Mouse (Mus musculus) c-Kit-positive CD71-negative TER-119-negative erythroid progenitor cells, embryonic 14.5 days (primary cell): ENCODE data around the gene Gjd3.
"Not testable (repeated sequence)": the region's sequence is repeated elsewhere in the genome, so short reads cannot be mapped to it uniquely, and the experiment has no call there.

Experiments
- DNase-seq: peaks from one replicate; pipeline ENCODE4 v3.0.0-alpha.2; 2013; ENCODE audit warnings: low read depth

Gjd3 gene

DNA sequence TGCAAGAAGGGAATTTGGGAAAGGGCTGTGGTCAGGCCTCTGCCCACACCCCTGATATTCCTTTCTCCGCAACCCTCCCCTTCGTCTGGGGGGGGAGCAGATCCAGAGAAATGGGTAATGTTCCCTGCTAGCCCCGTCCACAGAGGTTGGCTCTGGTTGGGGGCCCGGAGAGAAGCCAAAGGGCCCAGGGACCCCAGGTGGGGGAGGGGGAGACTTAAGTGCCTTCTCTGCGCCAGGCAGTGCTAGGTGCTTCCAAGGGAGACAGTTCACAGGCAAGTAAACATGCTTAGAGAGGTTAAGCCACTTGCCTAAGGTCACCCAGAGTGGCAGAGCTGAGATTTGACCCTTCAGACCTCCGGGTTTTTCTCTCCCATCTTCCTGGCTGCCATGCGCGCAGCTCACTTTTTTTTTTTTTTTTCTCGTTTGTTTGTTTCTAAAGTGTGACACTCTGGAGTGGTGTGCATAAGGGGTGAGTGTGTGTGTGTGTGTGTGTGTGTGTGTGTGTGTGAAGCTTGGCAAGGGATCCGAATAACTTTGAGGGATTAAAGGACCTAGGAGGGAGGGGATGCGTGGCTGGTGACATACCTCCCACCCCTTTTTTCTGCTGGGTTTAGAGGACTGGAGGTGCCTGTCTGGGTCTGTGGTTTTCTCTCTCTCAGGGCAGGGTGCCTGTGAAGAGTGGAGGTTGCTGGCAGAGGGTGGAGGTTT, 37.8 kb downstream of the Gjd3 start:
- DNase-seq, result no peak

DNA sequence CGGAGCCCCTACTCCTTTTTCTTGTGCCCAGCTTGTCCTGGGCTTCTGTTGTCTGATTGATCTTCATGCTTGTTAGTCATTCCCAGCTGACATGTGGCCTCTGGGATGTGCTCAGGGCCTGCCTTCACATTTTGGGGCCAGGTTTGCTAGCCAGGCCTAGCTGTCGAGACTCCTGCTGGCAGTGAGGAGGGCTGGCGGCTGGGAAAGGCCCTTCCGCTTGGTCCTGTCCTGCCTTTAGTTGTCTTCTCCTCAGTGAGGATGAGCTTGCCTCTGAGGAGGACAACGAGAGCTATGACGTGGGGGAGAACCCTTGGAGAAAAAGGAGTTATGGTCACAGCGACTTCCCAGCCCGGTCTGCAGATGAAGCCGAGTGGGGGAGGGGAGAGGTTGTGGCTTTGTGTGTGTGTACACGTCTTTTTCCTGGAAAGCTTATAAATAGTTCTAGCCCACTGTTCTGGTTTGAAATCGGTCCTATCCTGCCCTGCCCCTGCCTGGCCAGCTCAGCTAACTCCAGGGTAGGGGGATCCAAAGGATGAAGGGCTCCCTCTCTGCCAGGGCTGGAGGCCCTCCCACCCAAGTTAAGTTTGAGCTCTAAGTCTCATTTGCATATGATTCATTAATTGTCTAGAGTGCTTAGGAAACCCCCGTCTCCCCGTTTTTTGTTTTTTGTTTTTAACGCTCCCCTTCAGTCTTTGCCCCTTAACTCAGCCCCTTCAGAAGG, 38.9 kb downstream of the Gjd3 start:
- DNase-seq, result no peak

DNA sequence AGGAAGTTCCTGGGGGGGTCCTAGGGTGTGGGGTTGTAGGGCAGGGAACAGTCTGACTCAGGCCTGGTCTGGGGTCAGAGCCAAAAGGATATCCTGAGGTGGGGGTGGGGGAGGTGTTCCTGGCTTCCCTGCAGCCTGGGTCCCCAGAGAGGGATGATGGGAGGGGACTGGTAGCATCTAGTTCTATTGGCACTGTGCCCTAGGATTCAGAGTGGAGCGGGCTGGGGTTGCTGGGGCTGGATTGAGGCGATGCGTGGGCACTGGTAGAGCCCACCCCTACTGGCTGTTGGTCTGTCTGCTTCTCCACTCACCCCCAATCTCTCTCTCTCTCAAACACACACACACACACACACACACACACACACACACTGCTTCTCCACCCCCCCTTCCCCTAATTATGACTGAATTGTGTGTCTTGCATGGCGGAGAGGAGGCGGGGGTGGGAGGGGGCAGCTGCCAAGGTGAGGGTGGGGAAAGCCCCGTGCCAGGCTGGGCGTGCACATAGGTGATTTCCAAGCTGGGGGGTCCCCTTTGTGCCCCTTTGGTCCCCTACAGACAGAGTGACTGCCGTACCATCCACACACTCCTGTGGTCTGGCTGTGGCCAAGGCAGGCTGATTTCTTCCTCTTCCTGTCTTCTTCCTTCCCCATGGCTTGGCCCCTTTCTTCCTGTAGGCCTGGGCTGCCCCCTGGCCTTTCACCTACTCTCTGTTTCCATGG, 39.7 kb downstream of the Gjd3 start:
- DNase-seq, result no peak

DNA sequence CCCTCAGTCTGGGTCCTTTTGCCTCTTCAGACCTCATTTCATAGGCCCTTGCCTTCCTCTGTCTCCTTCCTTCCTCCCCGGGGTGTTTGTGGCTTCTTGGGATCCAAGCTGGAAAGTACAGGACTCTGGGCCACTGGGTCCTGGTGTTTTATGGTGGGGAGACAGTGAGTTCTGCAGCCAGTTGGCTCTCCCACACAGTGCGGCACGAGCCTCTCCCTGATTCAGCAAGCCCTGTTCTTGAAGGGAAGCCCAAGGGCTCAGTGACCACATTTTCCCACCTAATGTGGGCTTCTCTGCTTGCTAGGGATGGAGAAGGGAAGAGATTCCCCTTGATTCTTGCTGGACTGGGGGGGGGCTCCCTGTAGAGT, 40.3 kb downstream of the Gjd3 start:
- DNase-seq, result no peak

DNA sequence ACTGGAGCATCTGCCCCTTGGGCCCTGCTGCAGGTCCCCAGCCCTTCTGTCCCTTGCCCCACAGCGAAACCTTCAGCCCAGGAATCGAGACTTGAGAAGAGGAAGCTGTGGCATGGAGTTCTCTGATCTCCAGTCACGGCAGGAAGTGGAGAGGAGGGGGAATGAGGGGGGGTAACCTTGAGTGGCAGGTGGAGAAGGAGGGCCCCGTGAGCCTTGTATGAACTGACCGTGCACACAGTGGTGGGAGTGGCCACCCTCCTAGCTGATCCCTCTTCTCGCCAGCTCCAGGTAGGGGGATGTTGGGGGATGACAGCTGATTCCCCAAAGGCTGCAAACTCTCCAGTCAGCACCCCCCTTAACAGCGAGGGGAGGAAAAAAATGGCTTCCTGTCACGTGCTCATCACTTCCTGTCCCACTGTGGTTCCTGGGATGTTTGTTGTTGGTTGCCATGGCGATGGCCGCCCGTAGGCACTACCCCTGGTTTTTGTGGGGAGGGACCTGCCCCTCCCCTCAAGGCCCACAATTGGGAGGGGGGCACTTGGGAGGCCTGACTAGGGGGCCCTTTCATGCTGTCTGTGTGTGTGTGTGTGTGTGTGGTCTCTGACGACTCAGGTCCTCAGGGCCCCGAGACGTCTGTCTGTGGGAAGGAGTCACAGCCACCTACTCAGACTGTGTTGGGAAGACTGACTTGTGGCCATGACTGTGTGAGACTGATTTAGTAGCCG, 40.8 kb downstream of the Gjd3 start:
- peak; percentile 90 for DNase-seq

DNA sequence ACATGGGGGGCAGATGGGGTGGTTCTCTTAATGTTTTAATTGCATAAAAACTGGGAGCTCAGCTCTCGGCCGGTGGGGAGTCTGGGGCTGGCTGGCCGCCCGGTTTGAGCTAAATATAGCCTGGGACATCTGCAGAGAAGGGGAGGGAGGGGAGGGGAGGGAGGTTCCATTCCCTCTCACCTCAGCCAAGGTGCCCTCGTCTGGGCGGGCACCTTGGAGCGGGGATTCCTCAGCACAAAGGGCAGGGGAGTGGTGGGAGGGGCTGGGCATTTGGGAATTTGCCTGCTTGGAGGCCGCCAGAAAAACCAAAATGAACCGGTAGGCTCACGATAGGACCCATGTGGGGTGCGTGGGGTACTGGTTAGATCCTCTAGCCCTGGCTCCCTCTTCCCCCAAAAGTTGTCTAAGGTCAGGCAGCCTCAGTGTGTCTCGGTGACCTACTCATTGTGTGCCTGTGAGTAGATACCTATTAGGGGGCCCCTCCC, 41.4 kb downstream of the Gjd3 start:
- no peak for DNase-seq

DNA sequence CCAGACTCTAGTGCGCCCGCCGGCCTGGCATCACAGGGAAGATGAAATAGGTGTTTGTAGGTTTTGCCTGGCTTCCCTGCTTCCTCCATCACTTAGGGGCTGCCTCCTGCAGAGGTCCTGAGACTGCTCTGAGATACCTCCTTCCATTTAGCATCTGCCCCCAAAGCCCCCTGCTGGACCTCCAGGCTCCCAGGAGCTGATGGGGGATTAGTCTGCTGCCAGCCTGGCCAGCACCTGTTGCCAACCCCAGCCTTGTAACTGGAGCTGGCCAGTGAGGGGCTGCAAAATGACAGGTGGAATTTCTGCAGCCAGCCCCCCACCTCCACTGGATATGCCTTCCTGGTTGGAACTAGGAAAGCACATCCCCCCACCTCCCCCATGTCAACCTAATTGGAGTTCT, 42.0 kb downstream of the Gjd3 start:
- no peak for DNase-seq

DNA sequence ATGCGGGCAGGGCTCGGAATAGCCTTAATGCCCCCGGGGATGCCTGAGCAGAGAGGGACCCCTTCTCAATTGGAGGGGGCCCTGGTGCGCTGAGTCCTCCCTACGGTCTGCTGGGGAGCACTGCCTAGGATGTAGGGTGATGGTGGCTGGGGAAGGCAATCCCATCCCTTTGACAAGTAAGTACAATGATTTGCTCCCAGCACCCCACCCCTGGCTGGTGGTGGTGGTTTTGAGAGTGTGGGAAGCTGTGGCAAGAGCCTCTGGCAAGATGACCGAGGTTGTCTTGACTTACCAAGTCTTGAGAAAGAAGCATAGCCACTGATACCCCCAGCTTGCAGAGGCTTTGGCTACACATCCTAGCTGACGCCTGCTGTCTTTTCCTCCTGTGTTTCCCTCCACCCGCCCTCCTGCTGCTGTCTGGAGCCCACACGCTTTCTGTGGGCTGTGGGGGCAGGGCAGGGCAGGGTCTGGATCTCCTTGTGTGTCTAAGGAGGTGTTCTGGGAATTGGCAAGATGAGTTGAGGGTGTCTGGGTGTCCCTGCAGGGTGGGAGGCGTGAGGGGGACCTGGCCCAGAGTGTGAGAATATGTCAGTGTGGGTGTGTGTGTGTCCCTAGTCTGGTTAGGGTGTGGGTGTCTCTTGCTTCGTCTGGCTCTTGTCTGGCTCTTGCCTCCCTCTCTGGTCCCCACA, 42.7 kb downstream of the Gjd3 start:
- DNase-seq, result no peak

DNA sequence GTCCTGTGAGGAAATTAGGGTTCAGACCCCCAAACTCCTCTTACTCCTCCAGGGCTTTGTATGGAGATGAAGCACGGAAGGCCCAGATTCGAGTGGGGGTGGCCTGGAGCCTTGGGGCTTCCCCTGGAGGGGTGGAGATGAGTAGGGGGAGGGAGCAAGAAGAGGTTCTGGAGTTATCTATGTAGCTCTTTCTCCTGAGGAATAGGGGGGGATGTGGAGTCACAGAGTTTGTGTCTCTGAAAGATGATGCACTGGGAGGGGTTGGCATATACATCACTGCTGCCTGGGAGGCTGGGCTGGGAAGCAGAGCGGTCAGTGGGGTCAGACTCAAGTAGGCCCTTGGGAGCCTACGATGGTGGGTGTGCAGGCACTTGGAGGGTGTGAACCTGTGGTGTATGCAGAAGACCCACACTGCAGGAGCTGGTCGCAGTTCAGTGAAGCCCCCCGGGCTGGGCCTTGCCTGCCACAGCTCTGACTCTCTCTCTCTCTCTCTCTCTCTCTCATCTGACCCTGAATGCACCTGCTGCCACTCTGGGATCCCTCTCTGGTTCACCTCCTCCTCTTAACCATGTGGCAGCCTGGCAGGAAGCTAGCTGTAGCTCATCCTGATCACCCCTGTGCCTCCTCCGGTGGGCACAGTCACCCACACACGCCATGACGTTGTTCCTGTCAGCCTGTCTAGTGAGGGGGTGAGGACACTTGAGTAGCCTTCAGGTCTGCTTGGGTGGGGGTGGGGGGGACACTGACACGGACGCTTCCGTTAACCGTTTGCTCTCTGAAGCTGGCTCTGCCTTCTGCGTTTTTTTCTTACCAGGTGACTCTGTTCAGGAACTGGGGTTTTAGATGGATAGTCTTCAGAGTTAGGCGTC, 43.5 kb downstream of the Gjd3 start:
- DNase-seq, result no peak

DNA sequence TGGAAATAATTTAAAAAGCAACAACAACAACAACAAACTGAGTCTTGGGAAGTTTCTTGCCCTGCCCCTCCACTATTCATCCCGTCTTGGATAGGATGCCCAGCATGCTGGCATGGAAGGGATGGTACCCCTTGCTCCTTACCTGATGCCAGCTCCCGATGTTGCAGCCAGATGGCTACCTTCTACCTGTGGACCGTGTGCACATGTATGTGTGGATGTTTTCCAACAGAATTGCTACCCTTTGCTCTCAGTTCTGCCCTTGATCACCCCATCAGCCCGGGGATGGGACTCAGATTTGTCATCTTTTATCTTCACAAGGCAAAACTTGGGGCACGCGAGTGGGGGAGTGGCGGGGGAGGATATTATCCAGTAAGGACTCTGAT, 44.1 kb downstream of the Gjd3 start:
- DNase-seq, result no peak

DNA sequence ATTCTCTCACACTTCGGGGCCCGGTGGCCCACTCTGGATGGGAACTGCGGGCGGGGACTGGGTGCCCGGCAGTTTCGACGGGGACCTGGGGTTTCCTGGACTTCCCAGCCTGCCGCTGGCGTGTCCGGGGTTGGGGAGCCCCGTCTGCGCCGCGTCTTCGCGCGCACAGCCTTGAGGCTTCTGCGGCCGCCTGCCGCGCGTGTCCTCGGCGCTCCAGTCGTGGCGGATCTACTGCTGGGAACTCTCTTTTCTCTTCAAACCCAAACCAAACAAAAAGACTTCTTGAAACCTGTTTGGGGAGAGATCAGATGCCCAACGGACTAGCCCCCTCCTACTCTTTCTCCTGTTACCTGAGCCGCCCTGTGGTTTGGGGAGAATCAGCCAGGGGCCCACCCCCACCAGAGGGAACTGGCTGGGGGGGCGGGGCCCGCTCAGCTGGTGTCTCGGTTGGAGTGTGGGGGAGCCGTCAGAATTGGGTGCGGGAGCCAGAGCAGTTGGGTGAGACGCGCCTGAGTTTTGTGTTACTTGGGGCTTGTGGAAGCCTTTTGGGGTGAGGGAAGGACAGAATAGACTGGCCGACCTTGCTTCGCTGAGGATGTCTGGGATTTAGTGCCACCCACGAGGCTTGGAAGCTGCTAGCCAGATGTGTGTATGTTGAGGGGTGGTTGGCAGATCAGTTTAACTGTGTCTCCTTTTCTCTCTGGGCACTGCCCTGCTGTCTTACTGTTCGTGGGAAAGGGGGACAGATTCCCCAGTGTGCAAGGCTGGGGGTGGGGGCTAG, 44.7 kb downstream of the Gjd3 start:
- DNase-seq, result no peak

DNA sequence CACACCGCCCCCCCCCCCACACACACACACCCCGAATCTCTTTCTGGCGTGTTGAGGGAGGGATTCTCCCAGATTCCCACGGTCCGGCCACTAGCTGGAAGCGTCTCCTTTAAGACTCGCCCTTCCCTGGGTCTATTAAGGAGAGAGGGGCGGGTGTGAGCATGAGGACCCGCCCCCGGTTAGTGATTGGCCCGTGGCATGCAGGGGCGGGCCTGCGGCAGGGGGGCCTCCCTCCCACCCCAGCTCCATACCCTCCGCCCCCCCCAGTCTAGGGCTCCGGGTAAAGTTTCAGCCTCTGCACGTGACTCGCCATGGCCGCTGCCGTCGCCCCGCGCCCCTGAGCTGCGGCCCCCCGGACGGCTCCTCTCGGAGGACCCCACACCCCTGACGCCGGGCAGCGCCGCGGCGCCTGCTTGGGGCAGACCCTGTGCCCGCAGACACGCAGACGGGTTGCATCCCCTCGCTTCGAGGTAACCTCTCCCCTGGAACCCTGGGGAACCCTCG, 45.4 kb downstream of the Gjd3 start:
- DNase-seq, result no peak

DNA sequence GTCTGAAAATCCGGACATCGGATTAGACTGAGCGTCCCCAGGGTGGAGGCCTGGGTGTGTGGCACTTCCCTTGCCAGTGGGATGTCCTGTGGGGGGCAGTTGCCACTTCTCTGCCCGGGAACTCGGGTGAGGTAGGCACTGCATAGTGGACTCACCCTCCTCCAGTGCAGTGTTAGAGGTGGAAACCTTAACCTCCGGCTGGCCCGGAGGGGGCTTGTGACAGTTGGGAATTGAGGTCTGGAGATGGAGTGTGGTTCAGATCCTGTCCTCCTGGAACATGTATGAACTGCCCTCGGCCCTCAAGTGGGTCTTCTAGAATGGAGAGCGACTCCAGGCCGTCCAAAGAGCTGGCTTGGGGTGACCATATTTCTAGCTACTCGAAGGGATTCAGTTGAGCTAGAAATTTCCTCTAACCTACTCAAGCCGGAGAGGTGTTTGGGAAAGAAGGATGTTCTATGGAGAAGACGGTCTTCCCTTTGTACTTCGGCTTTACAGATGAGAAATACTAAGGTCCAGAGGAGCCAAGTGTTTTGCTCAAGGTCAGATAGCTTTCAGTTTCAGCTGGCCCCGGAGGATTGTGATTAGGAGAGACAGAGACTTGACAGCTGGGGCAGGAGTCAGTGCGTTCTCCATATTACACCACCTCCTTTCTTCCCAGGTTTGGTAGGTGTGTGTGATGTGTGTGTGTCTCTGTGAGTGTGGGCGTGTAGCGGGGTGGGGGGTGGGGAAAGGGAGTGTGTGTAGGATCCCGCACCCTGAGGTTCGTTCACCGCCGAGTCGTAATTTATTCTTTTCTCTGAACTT, 46.0 kb downstream of the Gjd3 start:
- DNase-seq, result no peak

DNA sequence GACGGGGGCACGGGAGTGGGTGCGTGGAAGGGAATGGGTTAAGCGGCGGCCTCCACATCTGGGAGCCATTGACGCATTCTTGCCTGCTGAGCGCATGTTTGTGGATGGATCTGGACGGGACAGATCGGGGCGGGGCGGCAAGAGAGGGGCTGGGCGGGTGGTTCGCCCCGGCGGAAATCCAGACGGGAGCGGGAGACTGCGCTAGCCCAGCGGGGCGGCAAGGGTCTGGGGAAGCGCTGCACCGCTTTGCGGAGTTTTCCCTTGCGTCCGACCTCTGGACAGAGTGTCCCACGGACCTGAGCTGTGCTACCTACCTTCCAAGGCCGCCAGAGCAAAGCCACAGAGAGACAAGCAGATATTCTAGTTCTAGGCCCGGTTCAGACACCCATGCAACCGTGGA, 46.6 kb downstream of the Gjd3 start:
- DNase-seq, result no peak

DNA sequence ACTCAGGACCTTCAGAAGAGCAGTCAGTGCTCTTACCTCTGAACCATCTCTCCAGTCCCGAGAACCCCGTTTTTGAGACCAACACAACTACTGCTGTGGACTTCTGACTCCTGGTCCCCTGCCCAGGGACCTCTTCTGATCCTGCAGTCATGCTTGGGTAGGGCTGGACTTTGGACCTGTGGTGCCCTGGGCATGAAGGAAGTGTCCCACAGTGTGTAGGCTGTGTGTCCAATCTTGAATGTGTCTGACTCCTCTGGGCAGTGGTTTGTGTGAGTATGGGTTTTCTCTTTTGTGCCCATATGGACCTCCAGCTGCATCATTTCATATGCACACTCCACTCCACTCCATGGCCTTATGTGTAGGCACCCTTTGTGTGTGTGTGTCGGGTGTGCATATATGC, 47.7 kb downstream of the Gjd3 start:
- DNase-seq, result no peak

DNA sequence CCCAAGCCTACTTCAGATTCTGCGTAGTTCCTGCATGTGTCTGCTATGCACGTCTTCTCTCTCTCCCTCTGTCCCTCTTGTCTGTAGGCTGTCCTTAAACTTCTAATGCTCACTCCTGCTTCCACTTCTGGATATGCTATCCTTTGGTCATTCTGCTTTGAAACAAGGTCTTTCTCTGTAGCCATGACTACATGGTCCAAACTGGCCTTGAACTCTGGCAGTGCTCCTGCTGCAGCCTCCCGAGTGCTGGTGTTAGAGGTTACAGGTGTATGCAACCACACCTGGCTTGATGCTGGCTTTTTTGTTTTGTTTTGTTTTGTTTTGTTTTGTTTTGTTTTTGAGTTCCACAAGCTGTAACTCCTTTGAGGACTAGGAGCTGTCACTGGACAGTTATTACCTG, 48.4 kb downstream of the Gjd3 start:
- no peak for DNase-seq

DNA sequence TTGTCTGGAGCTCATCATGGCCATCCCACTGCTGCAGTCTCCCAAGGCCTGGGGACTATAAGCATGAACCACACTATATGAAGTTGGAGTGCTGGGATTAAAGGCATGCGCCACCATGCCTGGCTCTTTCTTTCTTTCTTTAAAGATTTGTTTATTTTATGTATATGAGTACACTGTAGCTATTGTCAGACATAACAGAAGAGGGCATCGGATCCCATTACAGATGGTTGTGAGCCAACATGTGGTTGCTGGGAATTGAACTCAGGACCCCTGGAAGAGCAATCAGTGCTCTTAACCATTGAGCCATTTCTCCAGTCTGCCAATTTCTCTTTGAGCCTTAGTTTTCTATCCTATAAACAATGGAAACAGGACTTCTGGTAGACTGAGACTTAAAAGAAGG, 49.0 kb downstream of the Gjd3 start:
- not testable (repeated sequence) for DNase-seq

DNA sequence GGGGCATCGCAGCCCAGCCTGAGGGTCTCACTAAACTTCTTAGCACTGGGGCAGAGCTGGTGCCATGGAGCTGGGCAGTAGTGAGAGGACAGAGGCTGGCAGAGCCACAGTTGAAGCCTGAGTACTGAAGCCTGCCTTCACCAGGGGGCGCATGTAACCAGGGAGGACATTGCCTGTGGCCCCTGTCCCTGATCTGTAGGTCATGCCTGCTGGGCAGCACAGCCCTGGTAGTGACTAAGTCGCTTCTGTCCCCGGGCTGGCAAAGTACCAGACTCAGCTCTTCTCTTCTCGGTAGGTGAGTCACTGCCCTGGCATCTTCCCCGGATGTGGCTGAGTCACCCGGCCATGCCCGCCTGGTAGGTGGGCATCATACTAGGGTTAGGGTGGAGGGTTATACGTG, 49.7 kb downstream of the Gjd3 start:
- no peak for DNase-seq
